Mouse (Mus musculus): ENCODE results near the gene Bicc1. TPM values are rescaled to one million over a fixed set of nuclear protein-coding genes. Genes with fewer than 3 reads are reported as not detected.
A peak's percentile ranks its signal among the peaks of the same experiment; 100 is the strongest.

The Bicc1 gene
- polyA plus RNA-seq, 1 experiment from 2014 or later: 6.4 TPM

- Histone ChIP-seq H3K4me2 (replicated peaks; ENCODE audit: low read depth) (no peak overlapping the region), H3K36me3 (ENCODE audit: control insufficient read depth, insufficient read depth) (no peaks in the 10 kb centered on the region), H3K27me3 (replicated peaks; ENCODE audit: control insufficient read depth, insufficient read depth, low read length) (no peaks in the 10 kb centered on the region), H3K4me3 (ENCODE audit: low read depth, low read length) (no peak overlapping the region), H3K27ac (ENCODE audit: low read depth, low read length) (no peak overlapping the region), H3K9me3 (ENCODE audit: control insufficient read depth) (no peaks in the 10 kb centered on the region), H3K9ac (ENCODE audit: low read depth, low read length) (no peak overlapping the region), H3K4me1 (replicated peaks; ENCODE audit: control insufficient read depth, insufficient read depth, low read length) (no peaks in the 10 kb centered on the region)
- no peak for ATAC-seq
- WGBS: 94% methylated on average over 4 of the region's 4 CpGs
- TF ChIP-seq CTCF (IDR thresholded peaks at IDR 0.05; ENCODE audit: low read depth): no peak
Observed at GRCm38 (mm10) chr10:71002186-71002585, 157.3 kb downstream of the Bicc1 start.

GRCm38 (mm10) chr10:70998136-70998535 lies 161.4 kb downstream of the Bicc1 start:
- no peak for ATAC-seq
- no peaks in the 10 kb centered on the region for H3K9me3 ChIP-seq (ENCODE audit: control insufficient read depth)
- H3K4me2 ChIP-seq (replicated peaks; ENCODE audit: low read depth): no peak overlapping the region
- H3K9ac ChIP-seq (ENCODE audit: low read depth, low read length): no peak overlapping the region
- WGBS: 52% methylated on average over 4 of the region's 4 CpGs
- no peaks in the 10 kb centered on the region for H3K27me3 ChIP-seq (replicated peaks; ENCODE audit: control insufficient read depth, insufficient read depth, low read length)
- H3K4me1 ChIP-seq (replicated peaks; ENCODE audit: control insufficient read depth, insufficient read depth, low read length): no peaks in the 10 kb centered on the region
- TF ChIP-seq CTCF (IDR thresholded peaks at IDR 0.05; ENCODE audit: low read depth): peak; percentile 48
- no peaks in the 10 kb centered on the region for H3K36me3 ChIP-seq (ENCODE audit: control insufficient read depth, insufficient read depth)
- H3K27ac ChIP-seq (ENCODE audit: low read depth, low read length): no peak overlapping the region
- H3K4me3 ChIP-seq (ENCODE audit: low read depth, low read length): no peak overlapping the region

- no peak overlapping the region for H3K4me2 ChIP-seq (replicated peaks; ENCODE audit: low read depth)
- no peak overlapping the region for H3K27ac ChIP-seq (ENCODE audit: low read depth, low read length)
- no peak overlapping the region for H3K4me3 ChIP-seq (ENCODE audit: low read depth, low read length)
- 95% methylated on average over 9 of the region's 9 CpGs for whole genome bisulfite sequencing
- H3K36me3 ChIP-seq (ENCODE audit: control insufficient read depth, insufficient read depth): no peaks in the 10 kb centered on the region
- H3K9me3 ChIP-seq (ENCODE audit: control insufficient read depth): no peaks in the 10 kb centered on the region
- no peak overlapping the region for H3K9ac ChIP-seq (ENCODE audit: low read depth, low read length)
- ATAC-seq: no peak
- H3K27me3 ChIP-seq (replicated peaks; ENCODE audit: control insufficient read depth, insufficient read depth, low read length): no peaks in the 10 kb centered on the region
- H3K4me1 ChIP-seq (replicated peaks; ENCODE audit: control insufficient read depth, insufficient read depth, low read length): no peaks in the 10 kb centered on the region
- no peak for TF ChIP-seq CTCF (IDR thresholded peaks at IDR 0.05; ENCODE audit: low read depth)
Observed at GRCm38 (mm10) chr10:70996051-70996450, 163.4 kb downstream of the Bicc1 start.

DNA sequence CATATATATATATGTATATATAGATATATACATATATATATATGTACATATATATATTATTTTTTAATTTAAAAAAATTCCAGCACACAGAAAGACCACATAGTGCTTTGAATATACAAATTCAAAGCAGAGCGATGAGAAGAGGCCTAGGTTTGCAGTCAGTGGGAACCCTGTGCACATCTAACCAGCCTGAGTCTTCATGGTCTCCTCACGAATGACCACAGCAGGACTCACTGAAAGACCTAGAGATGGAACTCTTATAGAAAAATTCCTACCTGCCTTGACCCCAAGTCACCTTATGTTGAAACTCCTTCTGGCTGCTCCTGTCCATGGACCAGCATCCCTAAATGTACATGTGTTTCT lies 165.4 kb downstream of the Bicc1 start:
- Histone ChIP-seq H3K9ac (ENCODE audit: low read depth, low read length) (no peak overlapping the region), H3K9me3 (ENCODE audit: control insufficient read depth) (no peaks in the 10 kb centered on the region), H3K4me1 (replicated peaks; ENCODE audit: control insufficient read depth, insufficient read depth, low read length) (no peaks in the 10 kb centered on the region), H3K4me2 (replicated peaks; ENCODE audit: low read depth) (no peak overlapping the region), H3K4me3 (ENCODE audit: low read depth, low read length) (no peak overlapping the region), H3K36me3 (ENCODE audit: control insufficient read depth, insufficient read depth) (no peaks in the 10 kb centered on the region), H3K27me3 (replicated peaks; ENCODE audit: control insufficient read depth, insufficient read depth, low read length) (no peaks in the 10 kb centered on the region), H3K27ac (ENCODE audit: low read depth, low read length) (no peak overlapping the region)
- no peak for TF ChIP-seq CTCF (IDR thresholded peaks at IDR 0.05; ENCODE audit: low read depth)
- 96% methylated on average over 2 of the region's 2 CpGs for WGBS
- ATAC-seq: no peak

DNA sequence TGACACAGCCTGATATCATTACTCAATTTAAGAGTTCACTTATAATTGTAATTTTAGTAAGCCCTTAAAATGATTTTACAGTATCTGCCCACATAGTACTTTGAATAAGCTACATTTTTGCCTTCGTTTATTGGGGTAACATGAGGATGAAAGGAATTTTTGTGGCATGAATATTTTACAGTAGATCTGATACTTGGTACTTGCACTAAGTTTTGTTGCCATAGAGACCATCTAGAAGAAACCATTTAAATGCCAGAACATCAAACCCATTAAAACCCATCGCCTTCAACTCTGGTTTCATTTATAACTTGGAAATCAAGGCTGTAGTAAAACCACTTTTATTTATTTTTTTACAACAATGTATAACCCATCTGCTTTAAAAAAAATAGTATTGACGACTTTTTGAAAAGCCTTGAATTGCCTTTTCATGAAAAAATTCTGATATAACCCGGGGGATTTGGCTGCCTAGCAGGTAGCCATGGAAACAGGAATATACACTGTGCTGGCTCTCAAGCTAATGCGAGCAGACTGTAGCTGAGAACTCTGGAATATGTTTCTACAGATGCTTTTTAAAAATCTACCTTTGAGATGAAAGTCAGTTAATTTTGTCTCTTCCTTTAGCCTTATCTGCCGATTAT lies 165.9 kb downstream of the Bicc1 start:
- no peaks in the 10 kb centered on the region for H3K36me3 ChIP-seq (ENCODE audit: control insufficient read depth, insufficient read depth)
- H3K4me1 ChIP-seq (replicated peaks; ENCODE audit: control insufficient read depth, insufficient read depth, low read length): no peaks in the 10 kb centered on the region
- WGBS: 73% methylated on average over 6 of the region's 6 CpGs
- H3K9ac ChIP-seq (ENCODE audit: low read depth, low read length): no peak overlapping the region
- H3K27ac ChIP-seq (ENCODE audit: low read depth, low read length): no peak overlapping the region
- H3K4me2 ChIP-seq (replicated peaks; ENCODE audit: low read depth): no peak overlapping the region
- no peak for ATAC-seq
- no peaks in the 10 kb centered on the region for H3K27me3 ChIP-seq (replicated peaks; ENCODE audit: control insufficient read depth, insufficient read depth, low read length)
- H3K9me3 ChIP-seq (ENCODE audit: control insufficient read depth): no peaks in the 10 kb centered on the region
- H3K4me3 ChIP-seq (ENCODE audit: low read depth, low read length): no peak overlapping the region
- no peak for TF ChIP-seq CTCF (IDR thresholded peaks at IDR 0.05; ENCODE audit: low read depth)

GRCm38 (mm10) chr10:70987396-70987795 lies 172.1 kb downstream of the Bicc1 start:
- ATAC-seq: no peak
- TF ChIP-seq CTCF (IDR thresholded peaks at IDR 0.05; ENCODE audit: low read depth): no peak
- no peaks in the 10 kb centered on the region for H3K27me3 ChIP-seq (replicated peaks; ENCODE audit: control insufficient read depth, insufficient read depth, low read length)
- no peak overlapping the region for H3K4me3 ChIP-seq (ENCODE audit: low read depth, low read length)
- H3K9ac ChIP-seq (ENCODE audit: low read depth, low read length): no peak overlapping the region
- WGBS: 61% methylated on average over 5 of the region's 5 CpGs
- no peaks in the 10 kb centered on the region for H3K4me1 ChIP-seq (replicated peaks; ENCODE audit: control insufficient read depth, insufficient read depth, low read length)
- H3K4me2 ChIP-seq (replicated peaks; ENCODE audit: low read depth): no peak overlapping the region
- H3K36me3 ChIP-seq (ENCODE audit: control insufficient read depth, insufficient read depth): no peaks in the 10 kb centered on the region
- no peaks in the 10 kb centered on the region for H3K9me3 ChIP-seq (ENCODE audit: control insufficient read depth)
- H3K27ac ChIP-seq (ENCODE audit: low read depth, low read length): no peak overlapping the region

Data from intestine, postnatal 0 days (tissue).